Mouse (Mus musculus) embryonic facial prominence, embryonic 14.5 days (tissue): Measurements from ENCODE around the gene Nmi. TPM values are rescaled to one million over a fixed set of nuclear protein-coding genes. Genes with fewer than 3 reads are reported as not detected.

Experiments used
- ATAC-seq: fragments of 200-750 bp; cut with Nextera tagmentation; 2 replicates; pipeline ENCODE4 v1.8.0; 2017; ENCODE audit warnings: low read depth, moderate number of reproducible peaks, moderate TSS enrichment
- DNase-seq: peaks from one replicate; pipeline ENCODE4 v3.0.0-alpha.2; 2015; ENCODE audit warnings: low spot score
- H3K27ac ChIP-seq: fragments of 300-500 bp; sonication (generic); replicated peaks from 2 replicates; pipeline ENCODE4 v1.5.1; 2014; ENCODE audit warnings: low read depth, mild to moderate bottlenecking, low read length, moderate library complexity
- H3K27me3 ChIP-seq: fragments of 300-500 bp; sonication (generic); replicated peaks from 2 replicates; pipeline ENCODE4 v1.6.1; 2014; ENCODE audit warnings: low read length; ENCODE audit not compliant: control insufficient read depth, insufficient read depth
- H3K36me3 ChIP-seq: fragments of 300-500 bp; sonication (generic); 2 replicates; pipeline ENCODE4 v1.6.1; 2014; ENCODE audit warnings: low read length, mixed read lengths; ENCODE audit not compliant: control insufficient read depth, insufficient read depth
- H3K4me1 ChIP-seq: fragments of 300-500 bp; sonication (generic); 2 replicates; pipeline ENCODE4 v1.6.1; 2014; ENCODE audit warnings: antibody characterized with exemption, low read length; ENCODE audit not compliant: control insufficient read depth, insufficient read depth
- H3K4me2 ChIP-seq: fragments of 300-500 bp; sonication (generic); 2 replicates; pipeline ENCODE4 v1.6.1; 2014; ENCODE audit warnings: low read depth, mild to moderate bottlenecking, low read length, moderate library complexity, mixed read lengths
- H3K4me3 ChIP-seq: fragments of 300-500 bp; sonication (generic); 2 replicates; pipeline ENCODE4 v1.5.1; 2014; ENCODE audit warnings: low read depth, mild to moderate bottlenecking, low read length
- H3K9ac ChIP-seq: fragments of 300-500 bp; sonication (generic); 2 replicates; pipeline ENCODE4 v1.6.1; 2014; ENCODE audit warnings: low read depth, mild to moderate bottlenecking, low read length, moderate library complexity, mixed read lengths
- H3K9me3 ChIP-seq: fragments of 300-500 bp; sonication (generic); 2 replicates; pipeline ENCODE4 v1.6.1; 2016; ENCODE audit warnings: low read length; ENCODE audit not compliant: control insufficient read depth
- WGBS: fragments of 180-500 bp; shearing (Covaris S2); extraction: QIAGEN DNeasy Blood & Tissue Kit; methylation state at CpG from one replicate; pipeline ENCODE4 v1.1.7; 2014; 5-methylcytosine and 5-hydroxymethylcytosine counted together
- polyA plus RNA-seq: library from polyadenylated mRNA; unstranded; fragments of >200 nt; fragmentation: Nextera tagmentation; extraction: Ambion mirVana; gene quantifications from 2 replicates; pipeline ENCODE4 v1.2.1, GENCODE M21; 2014

The Nmi gene
- polyA plus RNA-seq, 1 experiment from 2014 or later: 12.9 TPM

- Histone ChIP-seq H3K36me3 (no peaks in the 10 kb centered on the region), H3K4me1 (peaks cover 3% of the 10 kb centered on the region), H3K9me3 (no peaks in the 10 kb centered on the region), H3K9ac (no peak overlapping the region), H3K27me3 (no peaks in the 10 kb centered on the region), H3K4me3 (no peak overlapping the region), H3K27ac (no peak overlapping the region), H3K4me2 (no peak overlapping the region)
- 40% methylated on average over 4 of the region's 4 CpGs for WGBS
- no peak for ATAC-seq
- DNase-seq: no peak
These were observed 65.7 kb downstream of the Nmi start for GRCm38 (mm10) chr2:51907538-51908110.

DNA sequence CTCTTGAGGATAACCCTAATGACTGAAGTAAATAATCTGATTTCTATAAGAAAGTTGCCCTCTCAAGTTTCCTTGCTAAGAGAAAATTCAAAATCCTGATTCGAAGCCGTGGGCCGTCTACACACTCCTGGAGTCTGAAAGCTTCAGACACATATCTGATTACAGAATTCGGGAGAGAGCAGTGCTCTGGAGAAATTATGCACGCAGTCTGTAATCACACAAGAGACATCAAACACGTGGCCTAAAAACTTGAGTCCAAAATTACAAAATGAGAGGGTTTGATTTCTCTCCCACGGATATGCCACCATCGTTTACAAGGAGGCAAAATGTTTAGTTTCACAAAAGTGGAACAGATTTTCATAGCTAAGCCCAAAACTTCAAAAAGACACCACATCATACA, 67.7 kb downstream of the Nmi start:
- ATAC-seq: peak; percentile 65; the same call in 1 of the 2 replicates
- WGBS: 30% methylated on average over 8 of the region's 8 CpGs
- Histone ChIP-seq H3K36me3 (no peaks in the 10 kb centered on the region), H3K9me3 (no peaks in the 10 kb centered on the region), H3K4me2 (no peak overlapping the region), H3K4me1 (no peaks in the 10 kb centered on the region), H3K9ac (no peak overlapping the region), H3K27me3 (no peaks in the 10 kb centered on the region), H3K27ac (no peak overlapping the region), H3K4me3 (no peak overlapping the region)
- DNase-seq: peak; percentile 74

Other genes with a start within 250 kb of the Nmi start
- 12.6 and 14.3 TPM in 2 replicates for gene Rbm43, start 38.3 kb downstream of the Nmi start, polyA plus RNA-seq
- gene Tnfaip6, start 64.5 kb upstream of the Nmi start, polyA plus RNA-seq: 22.7 and 23.4 TPM in 2 replicates
- 35.7 and 38.8 TPM in 2 replicates for gene Rif1, start 99.3 kb upstream of the Nmi start, polyA plus RNA-seq